ENCODE assay signal across 21 mouse cellular contexts in the genomic region with DNA sequence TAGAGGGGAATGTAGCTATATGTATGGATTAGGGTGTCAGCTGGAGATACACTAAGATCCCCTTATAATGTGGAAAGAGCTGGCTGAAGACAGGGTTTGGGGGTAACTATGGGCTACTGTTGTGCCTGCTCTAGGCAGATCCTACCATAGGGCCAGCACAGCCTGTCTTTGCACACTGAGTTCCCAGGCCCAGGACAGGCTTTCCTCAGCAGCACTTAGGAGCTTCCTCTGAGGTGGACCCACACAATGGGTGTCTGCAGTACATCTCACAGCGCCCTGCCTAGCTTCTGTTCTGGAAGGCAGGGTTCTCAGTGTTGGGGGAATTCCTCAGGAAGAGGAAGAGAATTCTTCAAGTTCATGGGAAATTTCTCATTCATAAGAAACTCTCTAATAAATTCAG. TPM values are rescaled to one million over a fixed set of nuclear protein-coding genes. Genes with fewer than 3 reads are reported as not detected.
"Had no signal": no experiment of that assay in that cellular context is flagged by ENCODE, and none has a peak within 500 bp of the region (broad histone marks: within the 10 kb centered on the region; RNA-seq: fewer than 3 reads in every experiment).

No protein-coding gene starts in this region.

- H3K27ac ChIP-seq: midbrain, embryonic 10.5 days; midbrain, embryonic 12.5 days; neural tube, embryonic 13.5 days; neural tube, embryonic 15.5 days; stomach, embryonic 15.5 days; stomach, postnatal 0 days had no signal

- H3K36me3 ChIP-seq: midbrain, embryonic 10.5 days; midbrain, embryonic 12.5 days; neural tube, embryonic 13.5 days; neural tube, embryonic 15.5 days; stomach, embryonic 15.5 days had no signal

- H3K27me3 ChIP-seq: midbrain, embryonic 12.5 days; neural tube, embryonic 13.5 days; neural tube, embryonic 15.5 days; stomach, embryonic 15.5 days had no signal

- DNase-seq: lung, adult 18-20 months; lung, embryonic 14.5 days; lung, postnatal 4 days; midbrain, embryonic 14.5 days; retina, postnatal 1 day; right cerebral cortex, adult 18-20 months; right cerebral cortex, postnatal 25 days; right cerebral cortex, postnatal 4 days; spleen, adult 18-20 months; thymus, adult 2 months; thymus, postnatal 25 days; thymus, postnatal 4 days had no signal

- H3K4me3 ChIP-seq: midbrain, embryonic 10.5 days; midbrain, embryonic 12.5 days; myocyte; neural tube, embryonic 13.5 days; neural tube, embryonic 15.5 days; stomach, embryonic 15.5 days had no signal

- H3K4me1 ChIP-seq: midbrain, embryonic 10.5 days; midbrain, embryonic 12.5 days; neural tube, embryonic 13.5 days; neural tube, embryonic 15.5 days had no signal

- H3K9ac ChIP-seq: lung, embryonic 14.5 days; midbrain, embryonic 12.5 days; neural tube, embryonic 13.5 days; neural tube, embryonic 15.5 days; stomach, embryonic 15.5 days had no signal

- H3K4me2 ChIP-seq: lung, embryonic 14.5 days; midbrain, embryonic 12.5 days; neural tube, embryonic 13.5 days; neural tube, embryonic 15.5 days; stomach, embryonic 15.5 days had no signal

- ATAC-seq: lung, postnatal 0 days; midbrain, embryonic 16.5 days had no signal

- H3K9me3 ChIP-seq: midbrain, embryonic 10.5 days; midbrain, embryonic 12.5 days; neural tube, embryonic 13.5 days; neural tube, embryonic 15.5 days; stomach, embryonic 15.5 days had no signal

RNA-seq across cellular contexts. Expression of gene Il1rl2, which starts 50.9 kb away (rescaled TPM):
- polyA plus RNA-seq: myocyte had no signal
